Mouse (Mus musculus) heart, postnatal 4 days (tissue): ENCODE data around the gene Tmem238l. TPM values are rescaled to one million over a fixed set of nuclear protein-coding genes. Genes with fewer than 3 reads are reported as not detected.

Source experiments
- DNase-seq: peaks from one replicate; pipeline ENCODE4 v3.0.0; 2021
- total RNA-seq, 2 experiments: library from RNA; stranded (reverse); gene quantifications; 2 replicates each; pipeline ENCODE4 v1.2.3; 2021

Gene Tmem238l
- total RNA-seq, 2 experiments from 2014 or later = 0.34 to 0.52 TPM

GRCm38 (mm10) chr11:66981336-66982115, 25.1 kb downstream of the Tmem238l start:
- DNase-seq = no peak

- peak; percentile 76 for DNase-seq
These were observed 26.4 kb downstream of the Tmem238l start for GRCm38 (mm10) chr11:66982794-66983193.

- no peak for DNase-seq
These were observed 27.2 kb downstream of the Tmem238l start for GRCm38 (mm10) chr11:66983422-66984164.

GRCm38 (mm10) chr11:66984165-66985135, 28.0 kb downstream of the Tmem238l start:
- peak; percentile 88 for DNase-seq

GRCm38 (mm10) chr11:66985136-66985702, 28.8 kb downstream of the Tmem238l start:
- peak; percentile 24 for DNase-seq

- DNase-seq = no peak
These were observed 35.7 kb downstream of the Tmem238l start for GRCm38 (mm10) chr11:66992150-66992549.

GRCm38 (mm10) chr11:66993674-66994073, 37.2 kb downstream of the Tmem238l start:
- peak; percentile 54 for DNase-seq

GRCm38 (mm10) chr11:66996446-66996845, 40.0 kb downstream of the Tmem238l start:
- no peak for DNase-seq

- DNase-seq = peak; percentile 87
These were observed 42.3 kb downstream of the Tmem238l start for GRCm38 (mm10) chr11:66998467-66999403.

GRCm38 (mm10) chr11:67000671-67001070, 44.2 kb downstream of the Tmem238l start:
- DNase-seq = no peak

GRCm38 (mm10) chr11:67001717-67002116, 45.3 kb downstream of the Tmem238l start:
- DNase-seq = no peak

GRCm38 (mm10) chr11:67002911-67003310, 46.5 kb downstream of the Tmem238l start:
- DNase-seq = no peak

- peak; percentile 22 for DNase-seq
These were observed 51.5 kb downstream of the Tmem238l start for GRCm38 (mm10) chr11:67007961-67008360.

GRCm38 (mm10) chr11:67008528-67008927, 52.1 kb downstream of the Tmem238l start:
- DNase-seq = no peak

- DNase-seq = peak; percentile 31
These were observed 54.0 kb downstream of the Tmem238l start for GRCm38 (mm10) chr11:67010430-67010829.

- no peak for DNase-seq
These were observed 55.2 kb downstream of the Tmem238l start for GRCm38 (mm10) chr11:67011635-67012034.
